Mouse (Mus musculus) small intestine, adult 2 months (tissue): ENCODE results near the gene Lrrc61.

Experiments used
- CTCF ChIP-seq: fragments of 200-500 bp; IDR thresholded peaks from 2 replicates; pipeline ENCODE4 v1.5.1; 2012; ENCODE audit warnings: low read depth, mild to moderate bottlenecking, control low read depth, inconsistent platforms, low read length, moderate library complexity, mixed read lengths; ENCODE audit not compliant: insufficient replicate concordance, insufficient read length; ENCODE audit errors: extremely low read depth
- POLR2A ChIP-seq: fragments of 200-500 bp; IDR thresholded peaks from 2 replicates; pipeline ENCODE4 v1.6.1; 2012; ENCODE audit warnings: low read depth, mild to moderate bottlenecking, control low read depth, inconsistent platforms, low read length, moderate library complexity

DNA sequence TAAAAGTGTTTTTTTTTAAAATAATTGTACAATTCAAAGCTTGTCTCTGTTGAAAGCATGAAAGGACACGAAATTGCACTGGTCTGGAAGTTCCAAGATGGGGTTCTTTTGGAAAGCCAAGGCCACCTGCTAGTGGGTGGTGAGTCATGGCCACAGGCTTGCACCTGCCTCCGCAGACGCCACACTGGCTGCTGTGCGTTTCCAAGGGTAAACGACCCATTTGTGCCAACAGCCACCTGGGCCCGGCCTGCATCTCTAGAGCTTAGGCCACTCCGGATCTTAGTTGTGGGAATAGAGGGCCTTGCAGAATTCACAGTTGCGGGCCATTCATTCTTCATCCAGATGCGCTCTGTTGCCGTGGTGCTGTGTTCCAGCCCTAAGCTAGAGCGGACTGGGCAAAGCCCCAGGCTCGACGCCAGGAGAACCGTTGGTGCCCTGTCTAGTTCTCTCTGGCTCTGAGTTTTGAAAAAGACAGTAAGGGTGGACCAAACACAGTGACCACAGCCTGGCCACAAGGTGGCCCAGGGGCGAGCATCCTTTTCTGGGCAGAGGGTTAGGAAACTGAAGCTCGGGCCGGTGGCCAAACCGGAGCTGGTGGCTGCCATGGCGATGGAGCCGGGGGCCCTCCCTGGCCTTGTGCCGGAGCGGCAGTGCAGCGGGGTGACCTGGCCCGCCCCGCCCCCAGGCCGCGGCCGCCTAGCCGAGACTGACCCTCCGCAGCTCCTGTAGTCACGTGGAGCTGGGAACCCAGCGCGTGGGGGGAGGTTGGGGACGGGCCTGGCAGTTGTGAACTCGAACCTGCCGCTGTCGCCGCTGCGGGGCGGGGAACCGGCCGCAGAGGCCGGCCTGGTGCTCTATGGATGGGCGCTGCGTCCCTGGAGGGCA is 38.8 kb downstream of the Lrrc61 start, which contains the start of the genes Repin1 and Gm44965:
- TF ChIP-seq CTCF, result peak; percentile 40; the same call in 1 of the 2 replicates
- TF ChIP-seq POLR2A, result no peak; the same call in none of the 2 replicates
